In the genomic region with DNA sequence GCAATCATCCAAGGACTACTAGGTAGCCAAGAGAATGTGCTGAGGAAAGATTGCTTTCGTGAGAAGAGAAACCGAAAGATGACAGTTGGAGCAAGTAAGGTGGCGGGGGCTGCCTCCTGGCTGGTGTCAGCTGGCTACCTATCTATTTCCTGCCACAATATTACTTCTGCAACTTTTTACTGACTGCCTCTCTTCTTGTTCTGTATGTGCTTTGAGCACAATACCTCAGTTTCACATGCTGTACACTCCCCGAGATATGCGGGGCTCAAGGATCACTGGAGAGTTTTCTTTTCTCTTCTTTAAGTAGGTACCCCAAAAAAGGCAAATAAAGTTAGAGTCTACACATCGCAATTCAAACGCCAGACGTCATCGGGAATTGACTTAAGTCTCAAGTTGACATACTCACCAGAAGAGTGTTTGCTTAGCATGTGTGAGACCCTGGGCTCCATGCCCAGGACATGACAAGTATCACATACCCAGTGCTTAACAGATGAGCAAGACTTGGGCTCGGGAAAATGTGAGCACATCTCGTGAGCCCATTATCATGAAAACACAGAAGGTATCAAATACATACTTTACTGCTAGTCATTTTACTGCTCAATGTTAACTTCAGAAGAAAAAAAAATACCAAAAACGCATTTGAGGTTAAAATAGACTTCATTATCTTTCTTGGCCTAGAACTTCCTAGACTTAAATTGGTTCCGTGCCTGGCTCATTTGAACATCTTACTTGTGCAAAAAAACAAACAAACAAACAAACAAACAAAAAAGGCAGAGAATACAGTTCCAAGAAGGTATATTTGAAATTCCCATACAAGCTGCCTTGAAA, we compare ENCODE assay signal across 14 mouse cellular contexts. TPM values are rescaled to one million over a fixed set of nuclear protein-coding genes. Genes with fewer than 3 reads are reported as not detected.
DNase-seq lines count a peak whose midpoint lies in the region; ATAC-seq and TF ChIP-seq lines count a peak whose summit lies in the region.
"Had no signal": no experiment of that assay in that cellular context is flagged by ENCODE, and none has a peak within 500 bp of the region (broad histone marks: within the 10 kb centered on the region; RNA-seq: fewer than 3 reads in every experiment).

No protein-coding gene starts in this region.

- H3K4me1 ChIP-seq in lung, postnatal 0 days (ENCODE audit: insufficient read depth, low read depth, low read length) = no peaks in the 10 kb centered on the region
- H3K4me1 ChIP-seq in kidney, embryonic 15.5 days = no peaks in the 10 kb centered on the region

- no peak overlapping the region for H3K4me3 ChIP-seq in lung, postnatal 0 days (ENCODE audit: low read depth, low read length)
- H3K4me3 ChIP-seq in kidney, embryonic 15.5 days (replicated peaks) = no peak overlapping the region
- H3K4me3 ChIP-seq: forebrain, embryonic 10.5 days; midbrain, embryonic 10.5 days had no signal

- DNase-seq in A20 (ENCODE audit: low read depth, low spot score) = peak; percentile 63
- DNase-seq in induced T-regulatory cell, adult 2 months (ENCODE audit: low read depth) = peak; percentile 48
- DNase-seq in lung, postnatal 0 days (ENCODE audit: low spot score) = peak; percentile 66
- no peak for DNase-seq in cerebellum, adult 9-11 months
- DNase-seq in thymus, postnatal 0 days (ENCODE audit: low spot score) = no peak
- DNase-seq in c-Kit-positive CD71-positive TER-119-positive erythroid progenitor cells, embryonic 14.5 days (ENCODE audit: low spot score) = no peak
- DNase-seq: cerebellum, postnatal 14 days; gastrocnemius, postnatal 25 days; thymus, postnatal 4 days had no signal

- H3K27me3 ChIP-seq in lung, postnatal 0 days (replicated peaks; ENCODE audit: insufficient read depth, low read length) = no peaks in the 10 kb centered on the region
- H3K27me3 ChIP-seq in kidney, embryonic 15.5 days = no peaks in the 10 kb centered on the region

- H3K4me2 ChIP-seq in lung, postnatal 0 days (replicated peaks; ENCODE audit: low read depth, low read length) = 0 out of 2 replicates have a peak overlapping the region, but pooled peaks have one; percentile 14
- no peak overlapping the region for H3K4me2 ChIP-seq in kidney, embryonic 15.5 days

- no peak for TF ChIP-seq CTCF in lung, postnatal 0 days (IDR thresholded peaks at IDR 0.05)

- no peak overlapping the region for H3K27ac ChIP-seq in lung, postnatal 0 days (ENCODE audit: low read length)
- H3K27ac ChIP-seq in kidney, embryonic 15.5 days = no peak overlapping the region
- H3K27ac ChIP-seq: forebrain, embryonic 10.5 days; kidney, postnatal 0 days; midbrain, embryonic 10.5 days had no signal

- no peaks in the 10 kb centered on the region for H3K36me3 ChIP-seq in lung, postnatal 0 days (ENCODE audit: insufficient read depth, low read length)
- no peaks in the 10 kb centered on the region for H3K36me3 ChIP-seq in kidney, embryonic 15.5 days
- H3K36me3 ChIP-seq: forebrain, embryonic 10.5 days; midbrain, embryonic 10.5 days had no signal

- TF ChIP-seq EP300 in lung, postnatal 0 days (IDR thresholded peaks at IDR 0.05) = peak; percentile 88

- no peaks in the 10 kb centered on the region for H3K9me3 ChIP-seq in lung, postnatal 0 days (ENCODE audit: low read length)
- no peaks in the 10 kb centered on the region for H3K9me3 ChIP-seq in kidney, embryonic 15.5 days (replicated peaks)
- H3K9me3 ChIP-seq: forebrain, embryonic 10.5 days had no signal

- WGBS in lung, postnatal 0 days = 43% methylated on average over 13 of the region's 13 CpGs
- 90% methylated on average over 13 of the region's 13 CpGs for WGBS in kidney, embryonic 15.5 days

- no peak overlapping the region for H3K9ac ChIP-seq in lung, postnatal 0 days (replicated peaks; ENCODE audit: low read depth)
- H3K9ac ChIP-seq in kidney, embryonic 15.5 days = no peak overlapping the region

- ATAC-seq in CD4-positive, CD25-positive, alpha-beta regulatory T cell, adult 4 months = peak; percentile 71
- peak; percentile 86 for ATAC-seq in lung, postnatal 0 days
- no peak for ATAC-seq in kidney, embryonic 15.5 days (replicated peaks; ENCODE audit: low FRiP score)

RNA-seq across cellular contexts. Expression of gene Slc25a43, which starts 3.1 kb away (rescaled TPM):
- polyA plus RNA-seq in CD4-positive, CD25-positive, alpha-beta regulatory T cell, adult 4 months (2017; shearing (Covaris generic)) = under 1 TPM in 1 of 2 experiments, not detected in 1; 0.51 TPM
- 2.1 and 2.6 TPM in 2 replicates for polyA plus RNA-seq in lung, postnatal 0 days (2015; fragmentation: Nextera tagmentation; extraction: Ambion mirVana)
- polyA plus RNA-seq in thymus, postnatal 0 days (2015; fragmentation: Nextera tagmentation; extraction: Ambion mirVana) = 1.5 and 2.7 TPM in 2 replicates
- 2.8 and 3.4 TPM in 2 replicates for polyA plus RNA-seq in kidney, embryonic 15.5 days (2015; fragmentation: Nextera tagmentation; extraction: Ambion mirVana)

RNA-seq across cellular contexts. Expression of gene Slc25a5, which starts 55.1 kb away (rescaled TPM):
- polyA plus RNA-seq in CD4-positive, CD25-positive, alpha-beta regulatory T cell, adult 4 months (2017; shearing (Covaris generic)) = 1,000 to 10,000 TPM; 1,213 to 1,312 TPM
- 576 and 678 TPM in 2 replicates for polyA plus RNA-seq in lung, postnatal 0 days (2015; fragmentation: Nextera tagmentation; extraction: Ambion mirVana)
- 1,172 and 1,231 TPM in 2 replicates for polyA plus RNA-seq in thymus, postnatal 0 days (2015; fragmentation: Nextera tagmentation; extraction: Ambion mirVana)
- 783 and 885 TPM in 2 replicates for polyA plus RNA-seq in kidney, embryonic 15.5 days (2015; fragmentation: Nextera tagmentation; extraction: Ambion mirVana)

Comparison
In these comparisons a context has a peak if more than half of its experiments do, and no peak if none do; other contexts are left out.
1. DNase-seq: peak in A20 (single experiment), induced T-regulatory cell, adult 2 months (single experiment) and lung, postnatal 0 days (single experiment); none in cerebellum, adult 9-11 months (single experiment), thymus, postnatal 0 days (single experiment) and c-Kit-positive CD71-positive TER-119-positive erythroid progenitor cells, embryonic 14.5 days (single experiment).